Mouse (Mus musculus) midbrain, embryonic 16.5 days (tissue): ENCODE data around the gene Zfp503. TPM values are rescaled to one million over a fixed set of nuclear protein-coding genes. Genes with fewer than 3 reads are reported as not detected.
A peak's percentile ranks its signal among the peaks of the same experiment; 100 is the strongest.

Source experiments
- ATAC-seq: fragments of 200-750 bp; cut with Nextera tagmentation; 2 replicates; pipeline ENCODE4 v1.8.0; 2017; ENCODE audit warnings: moderate TSS enrichment
- H3K27ac ChIP-seq: fragments of 300-500 bp; sonication (generic); 2 replicates; pipeline ENCODE4 v1.5.1; 2014; ENCODE audit warnings: mild to moderate bottlenecking, low read length, mixed read lengths
- H3K27me3 ChIP-seq: fragments of 300-500 bp; sonication (generic); 2 replicates; pipeline ENCODE4 v1.6.1; 2014; ENCODE audit warnings: low read depth, low read length, mixed read lengths; ENCODE audit not compliant: control insufficient read depth, insufficient read depth
- H3K36me3 ChIP-seq: fragments of 300-500 bp; sonication (generic); 2 replicates; pipeline ENCODE4 v1.6.1; 2014; ENCODE audit warnings: mild to moderate bottlenecking, low read length, moderate library complexity, mixed read lengths; ENCODE audit not compliant: control insufficient read depth, insufficient read depth
- H3K4me1 ChIP-seq: fragments of 300-500 bp; sonication (generic); 2 replicates; pipeline ENCODE4 v1.6.1; 2014; ENCODE audit warnings: mild to moderate bottlenecking, low read length, mixed read lengths; ENCODE audit not compliant: control insufficient read depth, insufficient read depth
- H3K4me2 ChIP-seq: fragments of 300-500 bp; sonication (generic); 2 replicates; pipeline ENCODE4 v1.6.1; 2014; ENCODE audit warnings: mild to moderate bottlenecking, low read length, mixed read lengths
- H3K4me3 ChIP-seq: fragments of 300-500 bp; sonication (generic); 2 replicates; pipeline ENCODE4 v1.5.1; 2014; ENCODE audit warnings: low read depth, mild to moderate bottlenecking, low read length, moderate library complexity, mixed read lengths
- H3K9ac ChIP-seq: fragments of 300-500 bp; sonication (generic); 2 replicates; pipeline ENCODE4 v1.6.1; 2014; ENCODE audit warnings: low read depth, low read length, mixed read lengths
- H3K9me3 ChIP-seq: fragments of 300-500 bp; sonication (generic); replicated peaks from 2 replicates; pipeline ENCODE4 v1.6.1; 2014; ENCODE audit warnings: mild to moderate bottlenecking, low read length, mixed read lengths; ENCODE audit not compliant: control insufficient read depth, poor library complexity, severe bottlenecking
- WGBS: fragments of 180-500 bp; shearing (Covaris S2); extraction: QIAGEN DNeasy Blood & Tissue Kit; methylation state at CpG from one replicate; pipeline ENCODE4 v1.1.7; 2014; 5-methylcytosine and 5-hydroxymethylcytosine counted together
- polyA plus RNA-seq: library from polyadenylated mRNA; unstranded; fragments of >200 nt; fragmentation: Nextera tagmentation; extraction: Ambion mirVana; gene quantifications from 2 replicates; pipeline ENCODE4 v1.2.1, GENCODE M21; 2015

Gene Zfp503
- polyA plus RNA-seq, 1 experiment from 2014 or later, result 4.0 TPM

GRCm38 (mm10) chr14:22019252-22019948 lies 30.0 kb upstream of the Zfp503 start, which contains the start of gene Lrmda:
TSS of gene Lrmda (plus strand) at chr14:22019712.
- Histone ChIP-seq H3K4me2 (peak within 1 kb of the TSS; percentile 74), H3K27ac (no peak within 1 kb of the TSS), H3K9me3 (no peaks in the 10 kb centered on the region), H3K4me3 (peak within 1 kb of the TSS; percentile 37), H3K36me3 (no peaks in the 10 kb centered on the region), H3K27me3 (peaks cover 9% of the 10 kb centered on the region), H3K9ac (peak within 1 kb of the TSS; percentile 45; the same call in 1 of the 2 replicates), H3K4me1 (peaks cover 8% of the 10 kb centered on the region; the same call in 1 of the 2 replicates)
- WGBS, result 3% methylated on average over 30 of the region's 33 CpGs
- ATAC-seq, result peak; percentile 70; the same call in 1 of the 2 replicates

GRCm38 (mm10) chr14:22017011-22017410 lies 27.6 kb upstream of the Zfp503 start:
- Histone ChIP-seq H3K4me3 (no peak overlapping the region), H3K4me2 (no peak overlapping the region), H3K9me3 (no peaks in the 10 kb centered on the region), H3K36me3 (no peaks in the 10 kb centered on the region), H3K27me3 (peaks cover 9% of the 10 kb centered on the region), H3K27ac (no peak overlapping the region), H3K9ac (no peak overlapping the region), H3K4me1 (peaks cover 8% of the 10 kb centered on the region; the same call in 1 of the 2 replicates)
- 67% methylated on average over 5 of the region's 5 CpGs for WGBS
- no peak for ATAC-seq

- no peaks in the 10 kb centered on the region for H3K9me3 ChIP-seq
- H3K4me2 ChIP-seq, result no peak overlapping the region
- no peak overlapping the region for H3K27ac ChIP-seq
- peaks cover 9% of the 10 kb centered on the region for H3K27me3 ChIP-seq
- ATAC-seq, result no peak
- no peak overlapping the region for H3K9ac ChIP-seq
- H3K4me3 ChIP-seq, result no peak overlapping the region
- WGBS, result 72% methylated on average over 4 of the region's 4 CpGs
- no peaks in the 10 kb centered on the region for H3K36me3 ChIP-seq
- H3K4me1 ChIP-seq, result peaks cover 6% of the 10 kb centered on the region; the same call in 1 of the 2 replicates
These were observed 25.4 kb upstream of the Zfp503 start for GRCm38 (mm10) chr14:22014781-22015180.

- H3K4me1 ChIP-seq, result peaks cover 1% of the 10 kb centered on the region; the same call in 1 of the 2 replicates
- H3K4me2 ChIP-seq, result no peak overlapping the region
- no peaks in the 10 kb centered on the region for H3K9me3 ChIP-seq
- H3K9ac ChIP-seq, result no peak overlapping the region
- no peak overlapping the region for H3K27ac ChIP-seq
- peaks cover 7% of the 10 kb centered on the region; the same call in 1 of the 2 replicates for H3K27me3 ChIP-seq
- 91% methylated on average over 5 of the region's 5 CpGs for WGBS
- no peak overlapping the region for H3K4me3 ChIP-seq
- ATAC-seq, result no peak
- no peaks in the 10 kb centered on the region for H3K36me3 ChIP-seq
These were observed 24.9 kb upstream of the Zfp503 start for GRCm38 (mm10) chr14:22014315-22014714.

GRCm38 (mm10) chr14:22007006-22007405 lies 17.6 kb upstream of the Zfp503 start:
- no peak overlapping the region for H3K4me3 ChIP-seq
- no peaks in the 10 kb centered on the region for H3K27me3 ChIP-seq
- no peak for ATAC-seq
- H3K9ac ChIP-seq, result no peak overlapping the region
- no peaks in the 10 kb centered on the region for H3K4me1 ChIP-seq
- H3K36me3 ChIP-seq, result no peaks in the 10 kb centered on the region
- no peaks in the 10 kb centered on the region for H3K9me3 ChIP-seq
- WGBS, result 87% methylated on average over 6 of the region's 6 CpGs
- H3K4me2 ChIP-seq, result no peak overlapping the region
- H3K27ac ChIP-seq, result no peak overlapping the region

- H3K9me3 ChIP-seq, result no peaks in the 10 kb centered on the region
- no peaks in the 10 kb centered on the region for H3K4me1 ChIP-seq
- H3K4me3 ChIP-seq, result no peak overlapping the region
- no peaks in the 10 kb centered on the region for H3K36me3 ChIP-seq
- H3K27me3 ChIP-seq, result no peaks in the 10 kb centered on the region
- H3K9ac ChIP-seq, result no peak overlapping the region
- WGBS, result 22% methylated on average over 4 of the region's 4 CpGs
- no peak overlapping the region for H3K4me2 ChIP-seq
- no peak overlapping the region for H3K27ac ChIP-seq
- no peak for ATAC-seq
These were observed 15.5 kb upstream of the Zfp503 start for GRCm38 (mm10) chr14:22004943-22005342.

- H3K9me3 ChIP-seq, result no peaks in the 10 kb centered on the region
- no peaks in the 10 kb centered on the region for H3K4me1 ChIP-seq
- ATAC-seq, result no peak
- 97% methylated on average over 4 of the region's 4 CpGs for WGBS
- no peak overlapping the region for H3K27ac ChIP-seq
- no peak overlapping the region for H3K4me3 ChIP-seq
- H3K27me3 ChIP-seq, result no peaks in the 10 kb centered on the region
- no peak overlapping the region for H3K4me2 ChIP-seq
- no peaks in the 10 kb centered on the region for H3K36me3 ChIP-seq
- no peak overlapping the region for H3K9ac ChIP-seq
These were observed 14.2 kb upstream of the Zfp503 start for GRCm38 (mm10) chr14:22003631-22004030.

- no peak overlapping the region for H3K27ac ChIP-seq
- H3K4me3 ChIP-seq, result no peak overlapping the region
- 81% methylated on average over 1 of the region's 1 CpGs for WGBS
- H3K27me3 ChIP-seq, result no peaks in the 10 kb centered on the region
- H3K9me3 ChIP-seq, result no peaks in the 10 kb centered on the region
- ATAC-seq, result no peak
- no peaks in the 10 kb centered on the region for H3K36me3 ChIP-seq
- H3K4me2 ChIP-seq, result no peak overlapping the region
- H3K4me1 ChIP-seq, result no peaks in the 10 kb centered on the region
- H3K9ac ChIP-seq, result no peak overlapping the region
These were observed 13.8 kb upstream of the Zfp503 start for GRCm38 (mm10) chr14:22003231-22003630.

GRCm38 (mm10) chr14:21999588-21999987 lies 10.2 kb upstream of the Zfp503 start:
- Histone ChIP-seq H3K9ac (no peak overlapping the region), H3K4me2 (no peak overlapping the region), H3K9me3 (no peaks in the 10 kb centered on the region), H3K36me3 (no peaks in the 10 kb centered on the region), H3K27me3 (peaks cover 15% of the 10 kb centered on the region), H3K4me3 (no peak overlapping the region), H3K4me1 (peaks cover 9% of the 10 kb centered on the region), H3K27ac (no peak overlapping the region)
- no peak for ATAC-seq
- 92% methylated on average over 4 of the region's 4 CpGs for WGBS
